In the genomic region with DNA sequence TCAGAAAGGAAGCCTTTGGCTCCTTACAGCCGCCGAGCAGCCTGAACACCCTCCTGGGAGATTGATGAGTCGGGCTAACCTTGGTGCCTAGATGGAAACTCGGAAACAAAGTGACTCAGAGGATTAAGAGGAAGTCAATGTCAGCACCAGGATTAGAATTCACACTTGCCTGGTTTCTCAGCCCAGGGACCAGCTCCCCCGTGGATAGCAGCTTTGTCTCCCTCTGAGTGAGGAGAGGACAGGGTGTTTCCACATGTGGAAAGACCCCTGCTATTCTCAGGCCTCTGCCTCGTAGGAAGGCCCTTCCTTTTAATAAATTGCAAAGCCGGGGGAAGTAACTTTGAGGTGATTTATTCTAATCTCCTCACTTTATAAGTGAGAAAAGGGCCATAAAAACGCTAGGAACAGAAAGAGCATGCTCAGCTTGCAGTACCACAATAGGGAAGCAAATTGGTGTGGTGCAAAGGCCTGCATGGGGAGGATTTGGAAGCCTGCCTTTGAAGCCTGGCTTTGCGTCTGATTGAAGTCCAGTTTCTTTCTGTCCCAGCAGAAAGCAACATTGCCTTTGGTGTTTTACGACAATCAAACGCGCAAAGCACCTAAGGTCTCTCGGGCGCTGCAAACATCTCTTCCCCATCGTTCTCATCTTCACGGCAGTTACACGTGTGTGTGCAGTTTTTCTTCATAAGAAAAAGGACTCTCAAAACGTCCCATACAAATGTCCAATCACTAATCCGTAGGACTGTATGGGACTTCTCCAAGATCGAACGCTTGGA, we compare ENCODE assay signal across 9 mouse cellular contexts.
DNase-seq lines count a peak whose midpoint lies in the region; ATAC-seq and TF ChIP-seq lines count a peak whose summit lies in the region.
"Had no signal": no experiment of that assay in that cellular context is flagged by ENCODE, and none has a peak within 500 bp of the region (broad histone marks: within the 10 kb centered on the region; RNA-seq: fewer than 3 reads in every experiment).

No protein-coding gene starts in this region.

- H3K9ac ChIP-seq in hindbrain, embryonic 13.5 days: no peak overlapping the region
- H3K9ac ChIP-seq: liver, embryonic 13.5 days had no signal

- H3K4me3 ChIP-seq in left cerebral cortex, adult 2 months: no peak overlapping the region
- H3K4me3 ChIP-seq in hindbrain, embryonic 13.5 days: no peak overlapping the region
- H3K4me3 ChIP-seq: liver, embryonic 13.5 days had no signal

- intact Hi-C loops in left cerebral cortex, adult 2 months (cut with DNase I): no loop called here
- intact Hi-C loops in left cerebral cortex, postnatal 10 days (cut with DNase I): no loop called here
- intact Hi-C loops in left cerebral cortex, postnatal 36 days (cut with DNase I): no loop called here

- DNase-seq in left cerebral cortex, adult 2 months (ENCODE audit: extremely low spot score in 1 of 2, low spot score in 2 of 2): no peak
- DNase-seq in left cerebral cortex, postnatal 10 days (ENCODE audit: extremely low spot score in 1 of 2, low spot score in 2 of 2): no peak
- DNase-seq in embryo, embryonic 11 days: peak; percentile 72
- DNase-seq in mesoderm, embryonic 11.5 days (ENCODE audit: low read depth, low spot score): peak; percentile 65
- DNase-seq in left cerebral cortex, postnatal 36 days (ENCODE audit: low spot score in 2 of 2): no peak
- no peak for DNase-seq in lung, postnatal 25 days (ENCODE audit: low spot score)
- DNase-seq in cerebellum, adult 11-12 months: no peak
- DNase-seq: liver, embryonic 13.5 days had no signal

- ATAC-seq in hindbrain, embryonic 13.5 days (ENCODE audit: low FRiP score): no peak

- 0 out of 2 replicates have a peak, but pooled peaks cover 3% of the 10 kb centered on the region for H3K27me3 ChIP-seq in hindbrain, embryonic 13.5 days
- H3K27me3 ChIP-seq: liver, embryonic 13.5 days had no signal

- TF ChIP-seq CTCF in left cerebral cortex, adult 2 months (IDR thresholded peaks at IDR 0.05): no peak

- no peaks in the 10 kb centered on the region for H3K36me3 ChIP-seq in hindbrain, embryonic 13.5 days
- H3K36me3 ChIP-seq: liver, embryonic 13.5 days had no signal

- WGBS in hindbrain, embryonic 13.5 days: 7% methylated on average over 21 of the region's 21 CpGs

- H3K4me1 ChIP-seq in hindbrain, embryonic 13.5 days (replicated peaks): peaks cover 42% of the 10 kb centered on the region

- peak overlapping the region; percentile 45 for H3K4me2 ChIP-seq in hindbrain, embryonic 13.5 days
- H3K4me2 ChIP-seq: liver, embryonic 13.5 days had no signal

- peak overlapping the region; percentile 32 for H3K27ac ChIP-seq in left cerebral cortex, adult 2 months
- peak overlapping the region; percentile 60; the same call in 1 of the 2 replicates for H3K27ac ChIP-seq in hindbrain, embryonic 13.5 days
- H3K27ac ChIP-seq: liver, embryonic 13.5 days had no signal

- H3K9me3 ChIP-seq in hindbrain, embryonic 13.5 days: no peaks in the 10 kb centered on the region
- H3K9me3 ChIP-seq: liver, embryonic 13.5 days had no signal

Comparison
In these comparisons a context has a peak if more than half of its experiments do, and no peak if none do; other contexts are left out.
1. DNase-seq: peak in embryo, embryonic 11 days (single experiment) and mesoderm, embryonic 11.5 days (single experiment); none in left cerebral cortex, adult 2 months (0 of 2), left cerebral cortex, postnatal 10 days (0 of 2), left cerebral cortex, postnatal 36 days (0 of 2), lung, postnatal 25 days (single experiment) and cerebellum, adult 11-12 months (single experiment).